Mouse (Mus musculus) forebrain, embryonic 15.5 days (tissue): ENCODE measurements around the gene N4bp3. TPM values are rescaled to one million over a fixed set of nuclear protein-coding genes. Genes with fewer than 3 reads are reported as not detected.
A peak's percentile ranks its signal among the peaks of the same experiment; 100 is the strongest.
"Not testable (repeated sequence)": the region's sequence is repeated elsewhere in the genome, so short reads cannot be mapped to it uniquely, and the experiment has no call there.

Experiments used
- ATAC-seq: fragments of 200-750 bp; cut with Nextera tagmentation; replicated peaks from 2 replicates; pipeline ENCODE4 v1.8.0; 2017; ENCODE audit warnings: mild to moderate bottlenecking, moderate TSS enrichment, moderate library complexity
- H3K27ac ChIP-seq: fragments of 300-500 bp; sonication (generic); replicated peaks from 2 replicates; pipeline ENCODE4 v1.5.1; 2015; ENCODE audit warnings: mild to moderate bottlenecking, inconsistent platforms
- H3K27me3 ChIP-seq: fragments of 300-500 bp; sonication (generic); 2 replicates; pipeline ENCODE4 v1.6.1; 2015; ENCODE audit warnings: inconsistent platforms
- H3K36me3 ChIP-seq: fragments of 300-500 bp; sonication (generic); 2 replicates; pipeline ENCODE4 v1.6.1; 2015; ENCODE audit warnings: mild to moderate bottlenecking, inconsistent platforms
- H3K4me1 ChIP-seq: fragments of 300-500 bp; sonication (generic); 2 replicates; pipeline ENCODE4 v1.6.1; 2015; ENCODE audit warnings: inconsistent platforms
- H3K4me2 ChIP-seq: fragments of 300-500 bp; sonication (generic); replicated peaks from 2 replicates; pipeline ENCODE4 v1.6.1; 2015; ENCODE audit warnings: mild to moderate bottlenecking, inconsistent platforms
- H3K4me3 ChIP-seq: fragments of 300-500 bp; sonication (generic); 2 replicates; pipeline ENCODE4 v1.5.1; 2015; ENCODE audit warnings: mild to moderate bottlenecking, inconsistent platforms
- H3K9ac ChIP-seq: fragments of 300-500 bp; sonication (generic); replicated peaks from 2 replicates; pipeline ENCODE4 v1.6.1; 2015; ENCODE audit warnings: mild to moderate bottlenecking, inconsistent platforms
- H3K9me3 ChIP-seq: fragments of 300-500 bp; sonication (generic); 2 replicates; pipeline ENCODE4 v1.6.1; 2016; ENCODE audit warnings: inconsistent platforms
- WGBS: fragments of 180-500 bp; shearing (Covaris S2); methylation state at CpG from one replicate; pipeline ENCODE4 v1.1.7; 2015; ENCODE audit warnings: mixed read lengths; 5-methylcytosine and 5-hydroxymethylcytosine counted together
- polyA plus RNA-seq: library from polyadenylated mRNA; unstranded; fragments of >200 nt; fragmentation: Nextera tagmentation; extraction: Ambion mirVana; gene quantifications from 2 replicates; pipeline ENCODE4 v1.2.1, GENCODE M21; 2015

Gene N4bp3
- polyA plus RNA-seq, 1 experiment from 2014 or later: 10.8 TPM

DNA sequence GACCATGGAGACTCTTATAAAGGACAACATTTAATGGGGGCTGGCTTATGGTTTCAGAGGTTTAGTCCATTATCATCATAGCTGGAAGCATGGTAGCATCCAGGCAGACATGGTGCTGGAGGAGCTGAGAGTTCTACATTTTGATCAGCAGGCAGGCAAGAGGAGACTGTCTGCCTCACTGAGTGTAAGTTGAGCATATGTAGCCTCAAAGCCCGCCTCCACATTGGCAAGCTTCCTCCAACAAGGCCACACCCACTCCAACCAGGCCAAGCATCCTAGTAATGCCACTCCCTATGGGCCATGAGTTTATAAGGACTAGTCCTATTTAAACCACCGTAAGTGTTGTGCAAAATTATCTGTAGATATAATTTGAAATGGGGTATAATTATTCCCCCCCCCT, 20.7 kb upstream of the N4bp3 start:
- H3K4me3 ChIP-seq: no peak overlapping the region
- 92% methylated on average over 2 of the region's 2 CpGs for WGBS
- H3K9me3 ChIP-seq: no peaks in the 10 kb centered on the region
- no peak for ATAC-seq
- H3K27ac ChIP-seq: no peak overlapping the region
- no peaks in the 10 kb centered on the region for H3K4me1 ChIP-seq
- no peak overlapping the region for H3K4me2 ChIP-seq
- H3K27me3 ChIP-seq: no peaks in the 10 kb centered on the region
- no peak overlapping the region for H3K9ac ChIP-seq
- H3K36me3 ChIP-seq: no peaks in the 10 kb centered on the region

DNA sequence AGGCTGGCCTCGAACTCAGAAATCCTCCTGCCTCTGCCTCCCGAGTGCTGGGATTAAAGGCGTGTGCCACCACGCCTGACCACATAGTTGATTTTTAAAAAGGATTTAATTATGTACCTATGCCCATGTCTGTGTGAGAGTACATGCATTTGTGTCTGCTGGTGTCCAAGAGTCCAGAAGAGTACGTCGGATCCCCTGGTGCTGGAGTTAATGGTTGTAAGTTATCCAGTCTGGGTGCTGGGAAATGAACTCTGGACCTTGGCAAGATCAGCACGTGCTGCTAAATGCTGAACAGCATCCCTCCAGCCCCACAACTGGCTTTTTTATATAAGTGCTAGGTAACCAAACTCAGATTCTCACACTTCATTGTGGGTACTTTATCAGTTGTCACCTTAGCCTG, 20.2 kb upstream of the N4bp3 start:
- WGBS: 91% methylated on average over 7 of the region's 7 CpGs
- no peaks in the 10 kb centered on the region for H3K9me3 ChIP-seq
- H3K4me3 ChIP-seq: no peak overlapping the region
- no peak for ATAC-seq
- no peak overlapping the region for H3K9ac ChIP-seq
- no peaks in the 10 kb centered on the region for H3K36me3 ChIP-seq
- no peaks in the 10 kb centered on the region for H3K4me1 ChIP-seq
- H3K4me2 ChIP-seq: no peak overlapping the region
- no peaks in the 10 kb centered on the region for H3K27me3 ChIP-seq
- H3K27ac ChIP-seq: no peak overlapping the region

GRCm38 (mm10) chr11:51664747-51665146, 14.1 kb upstream of the N4bp3 start:
- H3K9me3 ChIP-seq, H3K36me3 ChIP-seq: not testable (repeated sequence)
- WGBS: 90% methylated on average over 7 of the region's 7 CpGs

GRCm38 (mm10) chr11:51662632-51663031, 12.0 kb upstream of the N4bp3 start:
- no peaks in the 10 kb centered on the region for H3K4me1 ChIP-seq
- no peak overlapping the region for H3K27ac ChIP-seq
- no peak overlapping the region for H3K4me2 ChIP-seq
- no peak overlapping the region for H3K4me3 ChIP-seq
- H3K27me3 ChIP-seq: no peaks in the 10 kb centered on the region
- H3K9ac ChIP-seq: no peak overlapping the region
- 70% methylated on average over 7 of the region's 7 CpGs for WGBS
- ATAC-seq: no peak
- no peaks in the 10 kb centered on the region for H3K36me3 ChIP-seq
- H3K9me3 ChIP-seq: no peaks in the 10 kb centered on the region

More at GRCm38 (mm10) chr11:51664747-51665146, 14.1 kb upstream of the N4bp3 start:
- not testable (repeated sequence) for ATAC-seq, H3K4me2 ChIP-seq, H3K27ac ChIP-seq, H3K4me1 ChIP-seq, H3K27me3 ChIP-seq, H3K9ac ChIP-seq, H3K4me3 ChIP-seq

- 88% methylated on average over 16 of the region's 16 CpGs for WGBS
- H3K27ac ChIP-seq: no peak overlapping the region
- H3K36me3 ChIP-seq: no peaks in the 10 kb centered on the region
- no peak overlapping the region for H3K4me3 ChIP-seq
- H3K9ac ChIP-seq: no peak overlapping the region
- H3K4me2 ChIP-seq: no peak overlapping the region
- ATAC-seq: no peak
- H3K9me3 ChIP-seq: no peaks in the 10 kb centered on the region
- no peaks in the 10 kb centered on the region for H3K4me1 ChIP-seq
- no peaks in the 10 kb centered on the region for H3K27me3 ChIP-seq
Observed at GRCm38 (mm10) chr11:51661867-51662365, 11.3 kb upstream of the N4bp3 start.

- Histone ChIP-seq H3K27me3 (no peaks in the 10 kb centered on the region), H3K9ac (no peak overlapping the region), H3K4me1 (no peaks in the 10 kb centered on the region), H3K36me3 (no peaks in the 10 kb centered on the region), H3K27ac (no peak overlapping the region), H3K4me2 (no peak overlapping the region), H3K9me3 (no peaks in the 10 kb centered on the region), H3K4me3 (no peak overlapping the region)
- 67% methylated on average over 6 of the region's 6 CpGs for WGBS
- ATAC-seq: no peak
Observed at GRCm38 (mm10) chr11:51658705-51659104, 8.1 kb upstream of the N4bp3 start.

DNA sequence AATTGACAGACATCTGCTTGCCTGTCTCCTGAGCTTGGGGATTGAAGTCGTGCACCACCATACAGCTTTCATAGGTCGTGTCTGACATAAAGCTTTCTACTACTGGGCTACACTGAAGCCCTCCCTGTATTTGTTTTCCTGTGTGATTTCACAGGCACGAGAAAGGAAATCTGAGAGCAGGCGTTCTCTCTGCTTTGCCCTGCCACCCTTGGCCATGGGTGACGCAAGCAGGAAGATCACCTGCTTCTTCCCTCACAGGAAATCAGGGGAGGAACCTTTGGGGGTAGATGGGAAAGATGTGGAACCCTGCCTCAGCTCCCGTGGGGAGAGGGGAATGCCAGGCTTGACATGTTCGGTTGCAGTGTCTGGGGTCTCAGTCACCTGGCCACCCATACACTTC, 7.6 kb upstream of the N4bp3 start:
- ATAC-seq: no peak
- H3K27ac ChIP-seq: no peak overlapping the region
- no peaks in the 10 kb centered on the region for H3K4me1 ChIP-seq
- no peak overlapping the region for H3K4me3 ChIP-seq
- no peaks in the 10 kb centered on the region for H3K27me3 ChIP-seq
- no peaks in the 10 kb centered on the region for H3K9me3 ChIP-seq
- H3K36me3 ChIP-seq: no peaks in the 10 kb centered on the region
- H3K4me2 ChIP-seq: no peak overlapping the region
- H3K9ac ChIP-seq: no peak overlapping the region
- WGBS: 74% methylated on average over 7 of the region's 7 CpGs

DNA sequence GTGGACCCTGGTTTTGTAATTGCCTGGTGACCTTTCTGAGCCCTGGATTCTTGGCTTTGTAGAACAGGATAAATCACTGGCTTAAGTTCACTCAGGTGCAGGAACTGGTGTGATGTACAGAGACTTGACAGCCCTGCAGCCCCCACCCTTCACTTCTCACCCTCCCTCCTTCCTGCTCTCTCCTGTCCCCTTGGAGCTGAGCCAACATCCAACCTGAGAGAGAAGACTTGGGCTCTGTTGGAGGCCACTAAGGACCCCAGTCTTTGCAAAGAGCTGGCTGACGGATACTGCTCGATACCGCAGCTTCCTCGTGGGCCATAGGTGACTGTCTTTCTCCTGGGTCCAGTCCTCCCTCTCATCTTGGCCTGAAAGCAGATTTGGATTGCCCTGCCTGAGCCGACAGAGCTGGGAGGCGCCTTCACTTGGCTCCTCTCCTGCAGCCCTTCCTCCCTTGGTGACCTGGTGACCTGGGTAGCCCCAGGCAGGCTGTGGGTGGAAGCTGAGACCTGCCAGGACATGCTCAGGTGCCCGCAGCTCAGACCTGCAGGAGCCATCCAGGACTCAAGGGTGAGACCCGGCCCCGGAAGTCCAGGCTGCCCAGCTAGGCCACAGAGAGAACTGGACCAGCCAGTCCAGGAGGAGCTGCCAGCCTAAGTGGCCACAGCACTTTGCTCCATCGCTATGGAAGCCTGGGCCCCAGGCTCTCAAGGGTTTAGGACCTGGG, 6.3 kb upstream of the N4bp3 start:
- H3K9ac ChIP-seq: no peak overlapping the region
- H3K27ac ChIP-seq: no peak overlapping the region
- 82% methylated on average over 10 of the region's 10 CpGs for WGBS
- H3K9me3 ChIP-seq: no peaks in the 10 kb centered on the region
- no peak overlapping the region for H3K4me3 ChIP-seq
- ATAC-seq: no peak
- H3K4me1 ChIP-seq: no peaks in the 10 kb centered on the region
- H3K27me3 ChIP-seq: no peaks in the 10 kb centered on the region
- H3K4me2 ChIP-seq: no peak overlapping the region
- no peaks in the 10 kb centered on the region for H3K36me3 ChIP-seq

- no peak overlapping the region for H3K9ac ChIP-seq
- no peak for ATAC-seq
- peaks cover 14% of the 10 kb centered on the region for H3K4me1 ChIP-seq
- no peak overlapping the region for H3K4me3 ChIP-seq
- 90% methylated on average over 3 of the region's 3 CpGs for WGBS
- no peaks in the 10 kb centered on the region for H3K36me3 ChIP-seq
- peaks cover 11% of the 10 kb centered on the region for H3K27me3 ChIP-seq
- no peak overlapping the region for H3K27ac ChIP-seq
- H3K9me3 ChIP-seq: no peaks in the 10 kb centered on the region
- no peak overlapping the region for H3K4me2 ChIP-seq
Observed at GRCm38 (mm10) chr11:51654891-51655290, 4.2 kb upstream of the N4bp3 start.

DNA sequence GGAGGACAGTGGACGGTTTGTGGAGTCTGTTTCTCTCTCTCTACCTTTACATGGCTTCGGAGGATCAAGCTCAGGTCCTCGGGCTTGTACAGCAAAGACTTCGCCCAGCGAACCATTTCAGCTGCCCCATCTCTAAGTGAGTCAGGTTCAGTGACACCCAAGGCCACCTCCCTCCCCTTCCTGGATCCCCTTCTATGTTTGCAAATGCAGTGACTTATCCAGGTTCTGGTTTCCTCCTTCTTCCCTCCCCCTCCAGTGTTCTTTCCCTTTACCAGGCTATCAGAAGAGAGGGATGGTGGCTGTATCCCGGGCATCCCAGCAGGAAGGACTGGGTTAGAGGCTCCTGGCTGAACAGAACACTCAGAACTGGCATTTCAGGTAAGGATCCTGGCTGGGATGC, 3.1 kb upstream of the N4bp3 start:
- Histone ChIP-seq H3K9me3 (no peaks in the 10 kb centered on the region), H3K27ac (no peak overlapping the region), H3K27me3 (peaks cover 21% of the 10 kb centered on the region), H3K36me3 (no peaks in the 10 kb centered on the region), H3K4me1 (peaks cover 19% of the 10 kb centered on the region), H3K4me3 (no peak overlapping the region), H3K9ac (no peak overlapping the region), H3K4me2 (no peak overlapping the region)
- WGBS: 91% methylated on average over 6 of the region's 6 CpGs
- ATAC-seq: no peak

DNA sequence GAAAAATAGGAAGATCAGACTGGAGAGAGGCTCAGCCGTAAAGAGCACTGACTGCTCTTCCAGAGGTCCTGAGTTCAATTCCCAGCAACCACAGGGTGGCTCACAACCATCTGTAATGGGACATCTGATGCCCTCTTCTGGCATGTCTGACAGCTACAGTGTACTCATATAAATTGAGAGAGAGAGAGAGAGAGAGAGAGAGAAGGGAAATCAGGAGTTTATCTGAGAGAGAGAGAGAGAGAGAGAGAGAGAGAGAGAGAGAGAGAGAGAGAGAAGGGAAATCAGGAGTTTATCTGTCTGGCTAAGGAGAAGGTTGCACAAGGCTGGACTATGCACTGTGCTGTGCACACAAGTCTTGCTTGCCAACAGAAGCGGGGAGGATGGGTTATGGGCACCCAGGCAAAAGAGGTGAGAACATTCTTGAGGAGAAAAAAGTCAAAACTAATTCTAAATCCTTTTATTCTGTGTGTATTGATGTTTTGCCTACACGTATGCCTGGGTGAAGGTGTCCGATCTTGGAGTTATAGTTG, 2.3 kb upstream of the N4bp3 start:
- peaks cover 24% of the 10 kb centered on the region for H3K4me1 ChIP-seq
- H3K27ac ChIP-seq: no peak overlapping the region
- WGBS: 90% methylated on average over 4 of the region's 4 CpGs
- H3K9ac ChIP-seq: no peak overlapping the region
- no peak overlapping the region for H3K4me2 ChIP-seq
- peaks cover 21% of the 10 kb centered on the region for H3K27me3 ChIP-seq
- H3K4me3 ChIP-seq: no peak overlapping the region
- ATAC-seq: no peak
- H3K9me3 ChIP-seq: no peaks in the 10 kb centered on the region
- H3K36me3 ChIP-seq: no peaks in the 10 kb centered on the region

- under 1% methylated on average over 30 of the region's 30 CpGs for WGBS
Observed at GRCm38 (mm10) chr11:51650261-51650660, 381 bp downstream of the N4bp3 start.

GRCm38 (mm10) chr11:51649889-51650199, 798 bp downstream of the N4bp3 start:
- WGBS: 9% methylated on average over 7 of the region's 7 CpGs
- Histone ChIP-seq H3K27ac (no peak overlapping the region), H3K9me3 (no peaks in the 10 kb centered on the region), H3K4me2 (peak overlapping the region; percentile 96), H3K4me3 (peak overlapping the region; percentile 77), H3K4me1 (peaks cover 24% of the 10 kb centered on the region), H3K36me3 (no peaks in the 10 kb centered on the region), H3K9ac (peak overlapping the region; percentile 67), H3K27me3 (peaks cover 21% of the 10 kb centered on the region)
- no peak for ATAC-seq

More at GRCm38 (mm10) chr11:51650261-51650660, 381 bp downstream of the N4bp3 start:
- H3K9ac ChIP-seq: peak overlapping the region; percentile 67
- H3K9me3 ChIP-seq: no peaks in the 10 kb centered on the region
- peak; percentile 16; the same call in 1 of the 2 replicates for ATAC-seq
- H3K27ac ChIP-seq: no peak overlapping the region
- peaks cover 21% of the 10 kb centered on the region for H3K27me3 ChIP-seq
- peak overlapping the region; percentile 96 for H3K4me2 ChIP-seq
- no peaks in the 10 kb centered on the region for H3K36me3 ChIP-seq
- peak overlapping the region; percentile 77 for H3K4me3 ChIP-seq
- peaks cover 24% of the 10 kb centered on the region for H3K4me1 ChIP-seq
